Mouse (Mus musculus) stomach, embryonic 16.5 days (tissue): ENCODE measurements around the gene Kcnc1. TPM values are rescaled to one million over a fixed set of nuclear protein-coding genes. Genes with fewer than 3 reads are reported as not detected.

Source experiments
- ATAC-seq: fragments of 200-750 bp; cut with Nextera tagmentation; 2 replicates; pipeline ENCODE4 v1.8.0; 2017; ENCODE audit warnings: moderate number of reproducible peaks, moderate TSS enrichment; ENCODE audit not compliant: insufficient read depth, low FRiP score
- H3K27ac ChIP-seq: fragments of 300-500 bp; sonication (generic); 2 replicates; pipeline ENCODE4 v1.5.1; 2014; ENCODE audit warnings: low read length
- H3K27me3 ChIP-seq: fragments of 300-500 bp; sonication (generic); 2 replicates; pipeline ENCODE4 v1.6.1; 2014; ENCODE audit warnings: low read length, control low read depth, mixed read lengths; ENCODE audit not compliant: control insufficient read depth, insufficient read depth
- H3K36me3 ChIP-seq: fragments of 300-500 bp; sonication (generic); 2 replicates; pipeline ENCODE4 v1.6.1; 2014; ENCODE audit warnings: low read length; ENCODE audit not compliant: control insufficient read depth, insufficient read depth
- H3K4me1 ChIP-seq: fragments of 300-500 bp; sonication (generic); 2 replicates; pipeline ENCODE4 v1.6.1; 2014; ENCODE audit warnings: low read length, control low read depth, mixed read lengths; ENCODE audit not compliant: control insufficient read depth, insufficient read depth
- H3K4me2 ChIP-seq: fragments of 300-500 bp; sonication (generic); 2 replicates; pipeline ENCODE4 v1.6.1; 2014; ENCODE audit warnings: low read depth, low read length, mixed read lengths
- H3K4me3 ChIP-seq: fragments of 300-500 bp; sonication (generic); replicated peaks from 2 replicates; pipeline ENCODE4 v1.5.1; 2014; ENCODE audit warnings: mild to moderate bottlenecking, low read length
- H3K9ac ChIP-seq: fragments of 300-500 bp; sonication (generic); 2 replicates; pipeline ENCODE4 v1.6.1; 2014; ENCODE audit warnings: low read length
- H3K9me3 ChIP-seq: fragments of 300-500 bp; sonication (generic); replicated peaks from 2 replicates; pipeline ENCODE4 v1.6.1; 2016; ENCODE audit warnings: low read length, control low read depth; ENCODE audit not compliant: control insufficient read depth
- WGBS: fragments of 180-500 bp; shearing (Covaris S2); extraction: QIAGEN DNeasy Blood & Tissue Kit; methylation state at CpG from one replicate; pipeline ENCODE4 v1.1.7; 2014; 5-methylcytosine and 5-hydroxymethylcytosine counted together
- polyA plus RNA-seq: library from polyadenylated mRNA; unstranded; fragments of >200 nt; fragmentation: Nextera tagmentation; extraction: Ambion mirVana; gene quantifications from 2 replicates; pipeline ENCODE4 v1.2.1, GENCODE M21; 2015

Gene Kcnc1
- polyA plus RNA-seq, 1 experiment from 2014 or later, result 0.23 TPM

GRCm38 (mm10) chr7:46390226-46390625 is 6.1 kb upstream of the Kcnc1 start:
- H3K36me3 ChIP-seq, result no peaks in the 10 kb centered on the region
- no peak for ATAC-seq
- no peak overlapping the region for H3K4me2 ChIP-seq
- peaks cover 13% of the 10 kb centered on the region for H3K27me3 ChIP-seq
- no peak overlapping the region for H3K27ac ChIP-seq
- H3K9me3 ChIP-seq, result no peaks in the 10 kb centered on the region
- no peak overlapping the region for H3K4me3 ChIP-seq
- WGBS, result 55% methylated on average over 4 of the region's 4 CpGs
- H3K4me1 ChIP-seq, result no peaks in the 10 kb centered on the region
- H3K9ac ChIP-seq, result no peak overlapping the region

- WGBS, result 49% methylated on average over 5 of the region's 5 CpGs
- peaks cover 28% of the 10 kb centered on the region for H3K27me3 ChIP-seq
- H3K36me3 ChIP-seq, result no peaks in the 10 kb centered on the region
- no peaks in the 10 kb centered on the region for H3K9me3 ChIP-seq
- H3K4me1 ChIP-seq, result peaks cover 8% of the 10 kb centered on the region; the same call in 1 of the 2 replicates
- H3K27ac ChIP-seq, result no peak overlapping the region
- no peak overlapping the region for H3K4me2 ChIP-seq
- H3K4me3 ChIP-seq, result no peak overlapping the region
- ATAC-seq, result no peak
- H3K9ac ChIP-seq, result no peak overlapping the region
These were observed 4.6 kb upstream of the Kcnc1 start for GRCm38 (mm10) chr7:46391701-46392100.

DNA sequence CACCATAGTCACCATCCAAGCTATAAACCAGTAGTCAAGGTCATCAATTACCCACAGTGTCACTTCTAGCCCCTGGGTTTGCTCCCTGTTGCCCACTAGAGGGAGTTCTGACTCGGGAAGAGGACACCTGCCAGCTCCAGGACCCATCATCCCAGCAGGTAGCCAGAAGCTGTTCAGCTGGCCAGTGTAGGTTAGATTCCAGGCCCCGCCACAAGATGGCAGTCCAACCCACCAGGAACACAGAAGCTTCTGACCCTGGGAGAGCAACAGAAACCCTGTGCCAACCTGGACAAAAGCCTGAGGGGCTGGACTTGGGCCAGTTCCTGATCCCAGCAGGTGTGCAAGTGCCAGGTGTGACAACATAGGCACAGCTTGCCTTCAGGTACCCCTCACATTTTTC is 3.2 kb upstream of the Kcnc1 start:
- Histone ChIP-seq H3K9me3 (no peaks in the 10 kb centered on the region), H3K4me1 (peaks cover 11% of the 10 kb centered on the region; the same call in 1 of the 2 replicates), H3K4me2 (no peak overlapping the region), H3K9ac (no peak overlapping the region), H3K27me3 (peaks cover 42% of the 10 kb centered on the region), H3K36me3 (no peaks in the 10 kb centered on the region), H3K27ac (no peak overlapping the region), H3K4me3 (no peak overlapping the region)
- ATAC-seq, result no peak
- WGBS, result 0% methylated on average over 2 of the region's 2 CpGs

DNA sequence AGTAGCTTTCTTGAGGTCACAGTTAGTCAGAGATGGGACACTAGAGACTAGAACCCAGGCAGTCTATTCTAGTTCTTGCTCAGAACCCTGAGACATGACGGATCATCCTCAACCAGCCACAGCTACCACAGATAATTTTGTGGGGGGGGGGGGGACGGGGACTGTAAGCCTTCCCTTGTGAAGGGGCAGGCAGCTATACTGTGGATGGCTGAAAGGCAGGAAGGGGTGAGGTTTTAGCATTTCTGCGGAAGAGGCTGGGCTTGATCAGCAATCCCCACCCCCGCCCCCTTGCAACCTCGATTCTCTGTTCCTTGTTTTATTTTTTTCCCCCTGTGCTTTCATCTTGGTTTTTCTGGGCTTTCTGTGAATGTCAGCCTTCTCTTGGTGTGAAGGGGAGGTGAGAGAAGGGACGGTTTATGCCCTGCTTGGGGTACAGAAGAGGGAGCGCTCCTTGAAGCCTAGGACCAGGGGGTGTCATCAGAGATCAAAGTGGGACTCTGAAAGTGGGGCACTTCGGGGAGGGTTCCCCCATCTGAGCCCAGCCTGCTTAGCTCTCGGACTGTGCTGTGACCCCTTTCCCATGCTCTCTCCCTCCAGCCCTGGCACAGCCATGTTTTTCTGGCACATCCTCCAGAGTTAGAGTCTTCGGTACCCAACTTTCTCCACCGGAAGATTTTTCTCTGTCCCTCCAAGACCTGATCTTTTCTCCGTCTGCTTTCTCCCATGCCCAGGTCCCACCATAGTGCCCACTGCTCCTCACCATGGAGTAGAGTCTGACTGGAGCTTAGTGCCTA is 2.4 kb upstream of the Kcnc1 start:
- H3K4me2 ChIP-seq, result no peak overlapping the region
- no peaks in the 10 kb centered on the region for H3K36me3 ChIP-seq
- H3K27me3 ChIP-seq, result peaks cover 50% of the 10 kb centered on the region
- peaks cover 11% of the 10 kb centered on the region; the same call in 1 of the 2 replicates for H3K4me1 ChIP-seq
- no peak for ATAC-seq
- no peak overlapping the region for H3K27ac ChIP-seq
- no peak overlapping the region for H3K4me3 ChIP-seq
- WGBS, result 35% methylated on average over 12 of the region's 12 CpGs
- H3K9ac ChIP-seq, result no peak overlapping the region
- H3K9me3 ChIP-seq, result no peaks in the 10 kb centered on the region

DNA sequence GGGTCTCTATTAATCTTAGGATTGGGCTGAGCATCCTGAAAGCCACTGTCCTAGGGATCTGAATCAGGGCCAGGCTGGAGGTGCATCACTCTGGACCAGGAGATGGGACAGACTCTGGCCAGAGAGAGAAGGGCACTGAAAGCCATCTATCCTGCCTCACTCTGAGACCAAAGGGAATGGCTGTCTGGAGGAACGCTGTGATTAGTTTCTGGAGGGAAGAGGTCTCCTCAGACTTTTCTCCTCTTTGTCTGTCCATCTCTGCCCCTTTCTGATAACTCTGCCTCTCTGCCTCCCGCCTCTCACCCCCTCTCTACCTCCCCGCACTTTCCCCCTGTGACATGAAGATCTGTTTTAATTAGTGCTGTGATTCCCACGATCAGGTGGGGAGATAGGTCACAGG is 1.4 kb upstream of the Kcnc1 start:
- peaks cover 60% of the 10 kb centered on the region for H3K27me3 ChIP-seq
- no peak overlapping the region for H3K4me3 ChIP-seq
- no peak for ATAC-seq
- H3K4me1 ChIP-seq, result peaks cover 11% of the 10 kb centered on the region; the same call in 1 of the 2 replicates
- no peak overlapping the region for H3K9ac ChIP-seq
- H3K27ac ChIP-seq, result no peak overlapping the region
- 55% methylated on average over 4 of the region's 4 CpGs for WGBS
- H3K36me3 ChIP-seq, result no peaks in the 10 kb centered on the region
- no peak overlapping the region for H3K4me2 ChIP-seq
- H3K9me3 ChIP-seq, result no peaks in the 10 kb centered on the region

- Histone ChIP-seq H3K27ac (no peak overlapping the region), H3K9ac (no peak overlapping the region), H3K4me1 (peaks cover 11% of the 10 kb centered on the region; the same call in 1 of the 2 replicates), H3K27me3 (peaks cover 64% of the 10 kb centered on the region), H3K36me3 (no peaks in the 10 kb centered on the region), H3K4me3 (no peak overlapping the region), H3K9me3 (no peaks in the 10 kb centered on the region), H3K4me2 (peak overlapping the region; percentile 84; the same call in 1 of the 2 replicates)
- no peak for ATAC-seq
- WGBS, result 29% methylated on average over 6 of the region's 6 CpGs
These were observed 726 bp upstream of the Kcnc1 start for GRCm38 (mm10) chr7:46395571-46395970.

DNA sequence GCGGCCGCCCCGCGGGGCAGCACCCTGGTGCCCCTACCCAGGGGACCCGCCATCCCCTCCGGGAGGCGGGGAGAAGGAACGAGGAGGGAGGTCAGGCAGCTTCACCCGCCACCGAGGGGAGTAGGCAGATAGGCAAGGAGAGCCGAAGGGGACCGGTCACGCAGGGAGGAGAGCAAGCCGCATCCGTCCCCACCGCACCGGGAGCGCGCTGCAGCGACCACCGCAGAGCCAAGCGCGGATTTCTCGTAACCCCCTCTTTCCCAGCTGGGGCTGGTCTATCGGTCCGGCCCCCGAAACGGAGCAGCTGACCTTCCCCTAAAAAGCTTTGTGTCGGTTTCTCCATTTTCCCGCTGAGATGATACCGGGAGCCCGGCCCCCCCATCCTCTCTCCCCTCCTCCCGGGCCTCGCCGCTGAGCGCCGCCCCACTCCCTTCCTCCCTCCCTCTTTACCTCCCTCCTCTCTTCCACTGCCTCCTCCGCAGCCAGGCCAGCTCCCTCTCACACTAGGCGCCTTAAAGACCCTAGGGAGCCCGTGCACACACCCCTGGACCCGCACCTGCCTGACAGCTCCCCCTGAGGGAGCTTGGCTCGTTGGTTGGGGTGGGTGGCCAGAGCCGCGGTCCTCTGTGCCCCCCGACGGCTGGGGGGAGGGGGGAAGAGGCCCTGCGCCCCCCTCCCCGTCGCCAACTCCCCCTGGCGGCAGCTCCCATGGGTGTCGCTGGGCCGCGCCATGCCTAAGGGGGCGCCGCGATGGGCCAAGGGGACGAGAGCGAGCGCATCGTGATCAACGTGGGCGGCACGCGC is 833 bp downstream of the Kcnc1 start:
- WGBS, result 1% methylated on average over 57 of the region's 64 CpGs
- H3K9ac ChIP-seq, result no peak overlapping the region
- no peak for ATAC-seq
- H3K4me2 ChIP-seq, result peak overlapping the region; percentile 84
- H3K27ac ChIP-seq, result no peak overlapping the region
- peaks cover 11% of the 10 kb centered on the region; the same call in 1 of the 2 replicates for H3K4me1 ChIP-seq
- H3K36me3 ChIP-seq, result no peaks in the 10 kb centered on the region
- H3K9me3 ChIP-seq, result no peaks in the 10 kb centered on the region
- peak overlapping the region; percentile 46 for H3K4me3 ChIP-seq
- H3K27me3 ChIP-seq, result peaks cover 64% of the 10 kb centered on the region

- Histone ChIP-seq H3K36me3 (no peaks in the 10 kb centered on the region), H3K27me3 (peaks cover 64% of the 10 kb centered on the region), H3K4me3 (peak overlapping the region; percentile 46), H3K4me1 (peaks cover 11% of the 10 kb centered on the region; the same call in 1 of the 2 replicates), H3K9ac (no peak overlapping the region), H3K9me3 (no peaks in the 10 kb centered on the region), H3K27ac (no peak overlapping the region), H3K4me2 (no peak overlapping the region)
- no peak for ATAC-seq
- 11% methylated on average over 69 of the region's 70 CpGs for WGBS
These were observed 1.5 kb downstream of the Kcnc1 start for GRCm38 (mm10) chr7:46397732-46398333.

DNA sequence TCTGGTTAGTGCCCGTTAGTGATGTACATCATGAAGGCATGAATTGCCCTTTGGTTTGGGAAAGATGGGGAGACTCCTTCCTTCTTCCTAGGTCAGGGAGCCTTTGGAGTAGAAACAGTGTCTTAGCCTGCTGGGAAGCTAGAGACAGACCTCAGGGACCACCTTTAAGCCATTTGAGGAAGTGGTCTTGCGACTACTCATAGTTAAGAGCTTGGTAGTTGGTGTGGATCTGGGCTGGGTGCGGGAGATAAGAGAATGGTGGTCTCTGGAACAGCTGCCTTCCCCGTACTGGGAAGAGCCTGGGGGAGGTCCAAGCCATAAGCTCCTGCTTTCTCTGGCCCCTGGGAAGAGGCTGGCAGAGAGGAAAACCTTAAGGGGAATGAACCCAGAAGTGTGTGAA is 2.3 kb downstream of the Kcnc1 start:
- H3K4me2 ChIP-seq, result no peak overlapping the region
- H3K4me3 ChIP-seq, result no peak overlapping the region
- no peaks in the 10 kb centered on the region for H3K36me3 ChIP-seq
- no peak overlapping the region for H3K27ac ChIP-seq
- no peaks in the 10 kb centered on the region for H3K9me3 ChIP-seq
- no peak for ATAC-seq
- WGBS, result 49% methylated on average over 4 of the region's 4 CpGs
- H3K27me3 ChIP-seq, result peaks cover 64% of the 10 kb centered on the region
- no peak overlapping the region for H3K9ac ChIP-seq
- peaks cover 11% of the 10 kb centered on the region; the same call in 1 of the 2 replicates for H3K4me1 ChIP-seq
